Mouse (Mus musculus) gonadal fat pad, adult 2 months (tissue): Measurements from ENCODE around the gene Ubash3b. TPM values are rescaled to one million over a fixed set of nuclear protein-coding genes. Genes with fewer than 3 reads are reported as not detected.
A peak's percentile ranks its signal among the peaks of the same experiment; 100 is the strongest.

Source experiments
- DNase-seq: peaks from one replicate; pipeline ENCODE4 v3.0.0-alpha.2; 2012; ENCODE audit warnings: low read depth
- polyA plus RNA-seq: library from polyadenylated mRNA; depleted of rRNA; stranded (reverse); fragments of >200 nt; gene quantifications from 2 replicates; pipeline ENCODE4 v1.2.3, GENCODE M21; 2012

Ubash3b gene
- polyA plus RNA-seq, 1 experiment = 2.5 TPM

DNA sequence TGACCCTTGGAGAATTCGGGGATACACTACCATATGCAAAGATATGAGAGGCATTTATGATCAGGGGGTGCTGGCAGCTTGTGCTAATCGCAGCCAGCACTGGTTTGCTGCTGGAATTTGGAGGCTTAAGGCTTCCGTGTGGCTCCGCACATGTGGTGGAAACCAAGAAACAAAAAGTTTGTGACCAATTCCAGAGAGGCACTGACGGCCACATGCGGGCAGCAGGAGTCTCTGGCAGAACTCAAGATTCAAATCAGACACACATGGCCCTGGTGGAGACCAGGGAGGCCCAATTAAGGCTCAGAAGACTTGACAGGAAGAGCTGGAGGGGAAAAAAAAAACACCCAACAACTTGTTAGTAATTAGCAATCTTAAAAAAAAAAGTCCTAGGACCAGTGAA lies 63.4 kb downstream of the Ubash3b start:
- no peak for DNase-seq

- DNase-seq = no peak
These were observed 69.5 kb downstream of the Ubash3b start for GRCm38 (mm10) chr9:41091993-41092392.

- DNase-seq = no peak
These were observed 70.3 kb downstream of the Ubash3b start for GRCm38 (mm10) chr9:41091187-41091586.

DNA sequence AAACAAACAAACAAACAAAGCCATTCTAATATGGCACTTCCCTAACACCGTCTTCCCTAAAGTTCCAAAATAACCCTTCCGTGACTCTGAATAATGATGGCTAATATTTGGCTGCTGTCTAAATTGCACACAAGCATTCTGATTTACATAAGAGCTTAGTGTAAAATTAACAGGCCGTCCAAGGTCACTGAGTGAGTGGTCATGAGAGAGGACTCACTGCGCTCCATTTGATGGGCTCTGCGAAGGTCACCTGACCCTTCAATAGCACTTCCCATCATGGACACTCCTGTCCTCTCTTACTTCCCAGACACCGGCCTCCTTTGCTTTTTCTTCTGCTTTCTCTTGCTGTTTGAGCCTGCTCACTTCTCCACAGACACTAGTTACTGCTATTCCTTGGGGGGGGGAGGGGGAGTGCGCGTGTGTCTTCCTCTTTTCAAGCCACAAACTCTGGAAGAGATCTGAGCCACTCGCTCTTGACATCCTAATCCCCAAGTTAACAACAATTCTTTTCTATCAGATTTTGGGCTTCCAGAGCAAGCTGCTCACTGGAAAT lies 73.6 kb downstream of the Ubash3b start:
- DNase-seq = no peak

- DNase-seq = no peak
These were observed 77.2 kb downstream of the Ubash3b start for GRCm38 (mm10) chr9:41084191-41084901.

GRCm38 (mm10) chr9:41083386-41084055 lies 78.0 kb downstream of the Ubash3b start:
- no peak for DNase-seq

DNA sequence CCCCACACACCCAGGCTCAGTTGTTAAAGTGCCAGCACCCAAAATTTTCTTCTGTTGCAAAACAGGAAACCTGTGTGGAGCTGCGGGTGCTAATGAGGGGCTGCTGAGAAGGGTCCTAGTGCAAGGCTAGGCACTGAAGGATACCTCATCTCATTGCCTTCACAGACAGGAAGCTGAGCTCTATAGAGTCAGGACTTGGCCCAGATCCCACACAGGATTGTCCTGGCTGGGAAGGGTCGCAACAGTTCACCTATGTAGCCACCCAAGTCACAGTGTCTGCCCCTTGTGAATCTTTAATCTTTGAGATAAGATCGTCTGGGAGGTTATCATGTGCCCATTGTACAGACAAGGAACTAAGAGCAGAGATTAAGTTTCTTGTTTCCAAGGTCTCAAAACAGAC lies 78.6 kb downstream of the Ubash3b start:
- DNase-seq = no peak

GRCm38 (mm10) chr9:41080877-41081276 lies 80.6 kb downstream of the Ubash3b start:
- no peak for DNase-seq

DNA sequence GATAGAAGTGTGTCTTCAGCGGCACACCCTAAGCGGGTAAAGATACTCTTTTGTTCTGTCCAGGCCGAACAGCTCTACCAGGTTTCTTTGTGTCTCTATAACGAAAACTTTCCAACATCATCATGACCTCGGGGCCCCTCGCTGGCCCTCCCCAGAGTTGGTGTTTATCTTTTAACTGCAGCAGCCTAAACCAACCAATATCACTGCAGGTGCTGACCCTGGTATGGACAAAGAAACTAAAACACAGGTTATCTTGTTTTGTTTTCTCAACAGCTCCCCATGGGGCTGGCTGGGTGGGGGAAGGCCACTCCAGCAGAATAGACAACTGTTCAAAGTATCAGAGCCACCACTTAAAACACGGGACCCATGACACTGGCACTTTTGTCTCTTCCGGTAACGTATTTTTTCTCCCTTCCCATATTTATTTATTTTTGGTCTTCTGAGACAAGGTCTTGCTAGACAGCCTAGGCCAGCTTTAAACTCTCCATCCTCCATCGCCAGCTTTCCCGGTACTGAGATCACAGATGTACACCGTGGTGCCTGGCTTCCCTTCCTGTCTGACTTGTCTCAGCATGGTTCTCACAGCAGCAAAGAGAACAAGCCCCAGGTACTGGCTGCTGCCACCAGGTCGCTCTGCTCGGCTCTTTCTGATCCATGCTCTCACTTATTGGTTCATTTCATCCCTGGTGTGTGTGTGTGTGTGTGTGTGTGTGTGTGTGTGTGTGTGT lies 81.9 kb downstream of the Ubash3b start:
- no peak for DNase-seq

DNA sequence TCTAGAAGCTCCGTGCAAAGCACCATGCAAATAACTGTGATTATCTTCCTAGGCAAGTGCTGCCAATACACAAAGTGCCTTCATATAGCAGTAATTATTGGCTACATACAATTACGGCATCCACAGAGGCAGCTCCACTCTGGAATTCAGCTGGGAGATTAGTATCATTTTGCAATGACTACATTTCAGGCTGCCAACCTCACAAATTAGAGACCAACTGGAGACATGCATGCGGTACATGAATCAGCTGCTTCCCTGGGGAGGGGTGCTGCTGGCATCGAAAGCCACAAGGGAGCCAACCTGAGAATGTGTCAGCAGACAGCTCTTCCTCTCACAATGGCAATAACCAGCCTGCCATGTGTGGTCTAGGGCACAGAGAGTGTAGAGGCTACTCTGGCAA lies 83.3 kb downstream of the Ubash3b start:
- DNase-seq = no peak

DNA sequence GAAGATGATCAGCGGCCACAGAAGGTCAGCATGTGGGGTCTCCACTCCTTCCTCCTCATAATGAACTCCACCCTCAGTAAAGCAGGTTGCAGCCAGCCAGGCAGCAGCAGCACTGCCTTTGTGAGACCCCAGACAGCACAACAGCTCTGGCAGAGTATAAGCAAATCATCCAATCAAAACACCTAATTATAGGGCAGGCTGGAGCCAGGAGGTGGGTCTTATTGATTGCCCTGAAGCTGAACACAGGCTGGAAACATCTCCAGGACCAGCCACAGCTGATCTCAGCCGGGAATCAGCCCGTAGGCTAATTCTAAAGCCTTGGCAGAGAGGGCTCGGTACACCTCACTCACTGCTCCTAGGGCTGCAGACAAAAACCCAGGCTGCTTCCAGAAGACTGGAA lies 85.3 kb downstream of the Ubash3b start:
- no peak for DNase-seq

- no peak for DNase-seq
These were observed 86.0 kb downstream of the Ubash3b start for GRCm38 (mm10) chr9:41075528-41075927.

GRCm38 (mm10) chr9:41073196-41074009 lies 88.1 kb downstream of the Ubash3b start:
- DNase-seq = no peak

GRCm38 (mm10) chr9:41072786-41073185 lies 88.7 kb downstream of the Ubash3b start:
- no peak for DNase-seq

- DNase-seq = no peak
These were observed 89.5 kb downstream of the Ubash3b start for GRCm38 (mm10) chr9:41071906-41072511.

GRCm38 (mm10) chr9:41070761-41071181 lies 90.7 kb downstream of the Ubash3b start:
- DNase-seq = no peak

GRCm38 (mm10) chr9:41069509-41069908 lies 92.0 kb downstream of the Ubash3b start:
- no peak for DNase-seq

- DNase-seq = no peak
These were observed 100.1 kb downstream of the Ubash3b start for GRCm38 (mm10) chr9:41061446-41061845.

DNA sequence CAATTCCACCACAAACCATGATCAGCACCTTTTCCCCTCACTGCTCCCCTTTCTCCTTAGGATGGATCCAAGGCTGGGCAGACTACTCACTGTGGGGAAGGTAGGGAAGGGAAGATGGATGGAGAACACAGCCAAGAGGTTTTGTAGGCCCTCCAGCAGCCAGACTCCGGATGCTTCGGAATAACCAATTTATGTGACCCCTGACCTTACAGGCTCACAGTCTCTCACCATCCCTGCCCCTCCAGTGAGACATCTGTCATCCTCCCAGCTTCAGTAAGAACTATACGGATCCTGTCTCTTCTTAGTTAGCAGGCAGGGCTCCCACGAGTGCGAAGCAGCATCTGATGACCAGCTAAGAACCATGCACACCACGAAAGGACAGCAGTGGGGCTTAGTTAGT lies 100.9 kb downstream of the Ubash3b start:
- DNase-seq = no peak

- peak; percentile 61 for DNase-seq
These were observed 102.5 kb downstream of the Ubash3b start for GRCm38 (mm10) chr9:41058765-41059535.
